Comparison of ENCODE assay signal across 11 mouse cellular contexts in the genomic region with DNA sequence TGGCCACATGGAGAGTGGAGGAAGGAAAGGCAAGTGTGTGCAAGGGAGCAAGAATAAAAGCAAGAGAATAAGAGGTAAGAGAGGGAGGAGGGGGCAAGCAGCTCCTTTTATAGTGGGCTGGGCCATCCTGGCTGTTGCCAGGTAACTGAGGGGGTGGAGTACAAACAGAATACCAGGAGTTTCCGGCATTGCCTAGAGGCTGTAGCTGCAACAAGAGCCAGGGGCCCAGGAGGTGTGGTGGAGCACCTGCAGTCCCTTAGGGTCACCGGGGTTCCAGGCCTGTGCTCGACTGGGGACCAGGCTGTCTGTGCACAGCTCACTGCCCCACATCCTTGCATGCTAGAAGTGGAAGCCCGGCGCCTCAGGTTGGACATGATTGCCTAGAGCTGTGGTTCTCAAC. TPM values are rescaled to one million over a fixed set of nuclear protein-coding genes. Genes with fewer than 3 reads are reported as not detected.
DNase-seq lines count a peak whose midpoint lies in the region; ATAC-seq and TF ChIP-seq lines count a peak whose summit lies in the region.
"Had no signal": no experiment of that assay in that cellular context is flagged by ENCODE, and none has a peak within 500 bp of the region (broad histone marks: within the 10 kb centered on the region; RNA-seq: fewer than 3 reads in every experiment).

No protein-coding gene starts in this region.

- no peaks in the 10 kb centered on the region for H3K36me3 ChIP-seq in intestine, embryonic 15.5 days
- H3K36me3 ChIP-seq in intestine, postnatal 0 days (ENCODE audit: control insufficient read depth, insufficient read depth), result no peaks in the 10 kb centered on the region
- H3K36me3 ChIP-seq in E14TG2a.4 (ENCODE audit: insufficient read depth, low read length), result no peaks in the 10 kb centered on the region
- H3K36me3 ChIP-seq in lung, embryonic 16.5 days (ENCODE audit: control insufficient read depth, insufficient read depth, low read length), result no peaks in the 10 kb centered on the region
- no peaks in the 10 kb centered on the region for H3K36me3 ChIP-seq in hindbrain, embryonic 14.5 days (replicated peaks; ENCODE audit: control insufficient read depth, insufficient read depth)
- H3K36me3 ChIP-seq: limb, embryonic 15.5 days had no signal

- no peak overlapping the region for H3K27ac ChIP-seq in intestine, embryonic 15.5 days
- no peak overlapping the region for H3K27ac ChIP-seq in intestine, postnatal 0 days (ENCODE audit: low read depth, low read length)
- peak overlapping the region; percentile 49; the same call in 1 of the 2 replicates for H3K27ac ChIP-seq in lung, embryonic 16.5 days (ENCODE audit: low read length)
- no peak overlapping the region for H3K27ac ChIP-seq in hindbrain, embryonic 14.5 days
- H3K27ac ChIP-seq: hindbrain, postnatal 0 days had no signal

- H3K27me3 ChIP-seq in intestine, embryonic 15.5 days (replicated peaks), result no peaks in the 10 kb centered on the region
- no peaks in the 10 kb centered on the region for H3K27me3 ChIP-seq in intestine, postnatal 0 days (replicated peaks; ENCODE audit: control insufficient read depth, insufficient read depth, low read length)
- H3K27me3 ChIP-seq in E14TG2a.4 (ENCODE audit: insufficient read depth, low read length), result no peaks in the 10 kb centered on the region
- H3K27me3 ChIP-seq in lung, embryonic 16.5 days (ENCODE audit: control insufficient read depth, insufficient read depth, low read depth, low read length), result no peaks in the 10 kb centered on the region
- no peaks in the 10 kb centered on the region for H3K27me3 ChIP-seq in hindbrain, embryonic 14.5 days (ENCODE audit: control insufficient read depth, insufficient read depth, low read length)
- H3K27me3 ChIP-seq: limb, embryonic 15.5 days had no signal

- WGBS in intestine, embryonic 15.5 days, result 40% methylated on average over 5 of the region's 5 CpGs
- WGBS in intestine, postnatal 0 days, result 38% methylated on average over 5 of the region's 5 CpGs
- WGBS in lung, embryonic 16.5 days, result 34% methylated on average over 5 of the region's 5 CpGs
- 44% methylated on average over 5 of the region's 5 CpGs for WGBS in hindbrain, embryonic 14.5 days

- no peak overlapping the region for H3K4me2 ChIP-seq in intestine, embryonic 15.5 days (replicated peaks)
- no peak overlapping the region for H3K4me2 ChIP-seq in intestine, postnatal 0 days (replicated peaks; ENCODE audit: low read depth)
- no peak overlapping the region for H3K4me2 ChIP-seq in lung, embryonic 16.5 days (ENCODE audit: low read depth, low read length)
- H3K4me2 ChIP-seq in hindbrain, embryonic 14.5 days (replicated peaks), result no peak overlapping the region
- H3K4me2 ChIP-seq: limb, embryonic 15.5 days had no signal

- no peak for TF ChIP-seq CTCF in intestine, postnatal 0 days (IDR thresholded peaks at IDR 0.05; ENCODE audit: low read depth)
- no peak for TF ChIP-seq CTCF in E14TG2a.4 (conservative IDR thresholded peaks at IDR 0.05; ENCODE audit: low read length)

- peak; percentile 37 for DNase-seq in embryo, embryonic 11 days
- DNase-seq in hindbrain, embryonic 14.5 days (ENCODE audit: low spot score), result no peak
- DNase-seq in frontal cortex, adult 2 months (ENCODE audit: extremely low spot score in 1 of 2, low spot score in 1 of 2), result no peak
- no peak for DNase-seq in spleen, adult 12 weeks (ENCODE audit: low spot score)
- DNase-seq: heart, adult 18-20 months had no signal

- ATAC-seq in intestine, embryonic 15.5 days, result peak; percentile 76
- ATAC-seq in intestine, postnatal 0 days, result no peak
- peak; percentile 78 for ATAC-seq in lung, embryonic 16.5 days (ENCODE audit: low read depth)
- ATAC-seq in hindbrain, embryonic 14.5 days (ENCODE audit: low FRiP score), result no peak
- ATAC-seq: hindbrain, postnatal 0 days had no signal

- no peak overlapping the region for H3K9ac ChIP-seq in intestine, embryonic 15.5 days
- no peak overlapping the region for H3K9ac ChIP-seq in intestine, postnatal 0 days (ENCODE audit: low read depth, low read length)
- no peak overlapping the region for H3K9ac ChIP-seq in lung, embryonic 16.5 days (ENCODE audit: low read length)
- H3K9ac ChIP-seq in hindbrain, embryonic 14.5 days, result no peak overlapping the region
- H3K9ac ChIP-seq: limb, embryonic 15.5 days had no signal

- peaks cover 8% of the 10 kb centered on the region; the same call in 1 of the 2 replicates for H3K4me1 ChIP-seq in intestine, embryonic 15.5 days (replicated peaks)
- no peaks in the 10 kb centered on the region for H3K4me1 ChIP-seq in intestine, postnatal 0 days (replicated peaks; ENCODE audit: control insufficient read depth, insufficient read depth, low read length)
- peaks cover 22% of the 10 kb centered on the region for H3K4me1 ChIP-seq in E14TG2a.4 (replicated peaks; ENCODE audit: low read depth, low read length)
- H3K4me1 ChIP-seq in lung, embryonic 16.5 days (replicated peaks; ENCODE audit: control insufficient read depth, insufficient read depth, low read length), result peaks cover 17% of the 10 kb centered on the region
- H3K4me1 ChIP-seq in hindbrain, embryonic 14.5 days (replicated peaks; ENCODE audit: control insufficient read depth, insufficient read depth, low read length), result no peaks in the 10 kb centered on the region

- no peaks in the 10 kb centered on the region for H3K9me3 ChIP-seq in intestine, embryonic 15.5 days
- no peaks in the 10 kb centered on the region for H3K9me3 ChIP-seq in intestine, postnatal 0 days (ENCODE audit: control insufficient read depth)
- peaks cover 5% of the 10 kb centered on the region; the same call in 1 of the 2 replicates for H3K9me3 ChIP-seq in E14TG2a.4 (ENCODE audit: low read length)
- no peaks in the 10 kb centered on the region for H3K9me3 ChIP-seq in lung, embryonic 16.5 days (ENCODE audit: control insufficient read depth, low read length)
- H3K9me3 ChIP-seq in hindbrain, embryonic 14.5 days (ENCODE audit: control insufficient read depth, low read length), result no peaks in the 10 kb centered on the region
- H3K9me3 ChIP-seq: limb, embryonic 15.5 days had no signal

- H3K4me3 ChIP-seq in intestine, embryonic 15.5 days (replicated peaks), result no peak overlapping the region
- no peak overlapping the region for H3K4me3 ChIP-seq in intestine, postnatal 0 days (ENCODE audit: low read depth, low read length)
- peak overlapping the region; percentile 53 for H3K4me3 ChIP-seq in E14TG2a.4 (replicated peaks; ENCODE audit: low read length)
- H3K4me3 ChIP-seq in lung, embryonic 16.5 days (ENCODE audit: low read length), result no peak overlapping the region
- no peak overlapping the region for H3K4me3 ChIP-seq in hindbrain, embryonic 14.5 days (replicated peaks; ENCODE audit: low read length)
- H3K4me3 ChIP-seq: limb, embryonic 15.5 days had no signal

RNA-seq across cellular contexts. Expression of a gene that starts 27.5 kb away (rescaled TPM):
- polyA plus RNA-seq in intestine, embryonic 15.5 days (2015; fragmentation: Nextera tagmentation; extraction: Ambion mirVana), result 80.7 and 80.9 TPM in 2 replicates
- polyA plus RNA-seq in intestine, postnatal 0 days (2015; fragmentation: Nextera tagmentation; extraction: Ambion mirVana), result 134 and 149 TPM in 2 replicates
- polyA plus RNA-seq in lung, embryonic 16.5 days (2015; fragmentation: Nextera tagmentation; extraction: Ambion mirVana), result 45.5 and 48.6 TPM in 2 replicates
- polyA plus RNA-seq in hindbrain, embryonic 14.5 days (2014; fragmentation: Nextera tagmentation; extraction: Ambion mirVana), result 19.2 TPM in 2 replicates
- 4.4 and 6.7 TPM in 2 replicates for polyA plus RNA-seq in frontal cortex, adult 2 months (2012; rRNA removed)

Comparison
In these comparisons a context has a peak if more than half of its experiments do, and no peak if none do; other contexts are left out.
1. ATAC-seq: peak in intestine, embryonic 15.5 days (single experiment) and lung, embryonic 16.5 days (single experiment); none in intestine, postnatal 0 days (single experiment) and hindbrain, embryonic 14.5 days (single experiment).